Mouse (Mus musculus) ovary, adult 18-20 months (tissue): ENCODE measurements around the gene Dock9.

Experiments
- DNase-seq: peaks from one replicate; pipeline ENCODE4 v3.0.0; 2022; ENCODE audit warnings: low spot score, mixed read lengths

Gene Dock9

GRCm38 (mm10) chr14:121797457-121798410 lies at the start of gene Dock9:
Dock9 (minus strand) TSS chr14:121797837.
- DNase-seq, result peak; percentile 91

GRCm38 (mm10) chr14:121844486-121844885 lies 46.8 kb upstream of the Dock9 start:
- DNase-seq, result no peak

GRCm38 (mm10) chr14:121840217-121840616 lies 42.6 kb upstream of the Dock9 start:
- DNase-seq, result no peak

- DNase-seq, result no peak
Measured at GRCm38 (mm10) chr14:121838161-121838560, 40.5 kb upstream of the Dock9 start.

- no peak for DNase-seq
Measured at GRCm38 (mm10) chr14:121833001-121833520, 35.4 kb upstream of the Dock9 start.

GRCm38 (mm10) chr14:121829816-121830442 lies 32.3 kb upstream of the Dock9 start:
- no peak for DNase-seq

GRCm38 (mm10) chr14:121827091-121827490 lies 29.5 kb upstream of the Dock9 start:
- no peak for DNase-seq

GRCm38 (mm10) chr14:121825521-121826445 lies 28.1 kb upstream of the Dock9 start:
- no peak for DNase-seq

- DNase-seq, result peak; percentile 63
Measured at GRCm38 (mm10) chr14:121824322-121825103, 26.9 kb upstream of the Dock9 start.

GRCm38 (mm10) chr14:121822997-121823396 lies 25.4 kb upstream of the Dock9 start:
- DNase-seq, result no peak

- DNase-seq, result no peak
Measured at GRCm38 (mm10) chr14:121822506-121822905, 24.9 kb upstream of the Dock9 start.

GRCm38 (mm10) chr14:121806791-121807190 lies 9.2 kb upstream of the Dock9 start:
- DNase-seq, result no peak

- DNase-seq, result no peak
Measured at GRCm38 (mm10) chr14:121806316-121806715, 8.7 kb upstream of the Dock9 start.

- DNase-seq, result no peak
Measured at GRCm38 (mm10) chr14:121804461-121804860, 6.8 kb upstream of the Dock9 start.

- DNase-seq, result peak; percentile 34
Measured at GRCm38 (mm10) chr14:121800962-121801361, 3.3 kb upstream of the Dock9 start.

- no peak for DNase-seq
Measured at GRCm38 (mm10) chr14:121799112-121799511, 1.5 kb upstream of the Dock9 start.

GRCm38 (mm10) chr14:121798411-121798799 lies 768 bp upstream of the Dock9 start:
- peak; percentile 91 for DNase-seq

GRCm38 (mm10) chr14:121796571-121797456 lies 823 bp downstream of the Dock9 start:
- peak; percentile 54 for DNase-seq

GRCm38 (mm10) chr14:121795536-121795935 lies 2.1 kb downstream of the Dock9 start:
- DNase-seq, result no peak

- no peak for DNase-seq
Measured at GRCm38 (mm10) chr14:121793639-121794038, 4.0 kb downstream of the Dock9 start.
